Mouse (Mus musculus) kidney, adult 2 months (tissue): ENCODE measurements around the gene Slc26a1.

ENCODE experiments used
- CTCF ChIP-seq: fragments of 200-500 bp; conservative IDR thresholded peaks from 2 replicates; pipeline ENCODE4 v1.5.1; 2011; ENCODE audit warnings: low read depth, mild to moderate bottlenecking, control low read depth, low read length, moderate library complexity, mixed read lengths; ENCODE audit not compliant: insufficient read depth, insufficient read length
- POLR2A ChIP-seq: fragments of 200-500 bp; IDR thresholded peaks from one replicate; pipeline ENCODE4 v1.6.1; 2011; ENCODE audit warnings: low read depth, low read length, control low read depth

- TF ChIP-seq CTCF (no peak), POLR2A (no peak)
These were observed 15.4 kb downstream of the Slc26a1 start, which contains the start of gene Idua for GRCm38 (mm10) chr5:108659698-108660631.
